7 mouse cellular contexts compared by ENCODE assay signal in genomic region chr8:83773452-83773846, GRCm38 (mm10). TPM values are rescaled to one million over a fixed set of nuclear protein-coding genes. Genes with fewer than 3 reads are reported as not detected.
DNase-seq lines count a peak whose midpoint lies in the region; ATAC-seq and TF ChIP-seq lines count a peak whose summit lies in the region.

No protein-coding gene starts in this region.

- peaks cover 91% of the 10 kb centered on the region for H3K4me1 ChIP-seq in G1E (ENCODE audit: insufficient read depth, low read depth, low read length)
- peaks cover 11% of the 10 kb centered on the region for H3K4me1 ChIP-seq in heart, postnatal 0 days (ENCODE audit: control insufficient read depth, insufficient read depth)
- H3K4me1 ChIP-seq in lung, embryonic 15.5 days: peaks cover 19% of the 10 kb centered on the region

- no peak for TF ChIP-seq EP300 in heart, postnatal 0 days (IDR thresholded peaks at IDR 0.05; ENCODE audit: low read depth)

- H3K27ac ChIP-seq in heart, postnatal 0 days (ENCODE audit: low read depth): no peak overlapping the region
- peak overlapping the region; percentile 54 for H3K27ac ChIP-seq in lung, embryonic 15.5 days

- DNase-seq in CD4-positive, CD25-positive, alpha-beta regulatory T cell, adult 2 months (ENCODE audit: low read depth, low spot score): peak; percentile 66
- DNase-seq in G1E (ENCODE audit: low spot score): no peak
- DNase-seq in heart, postnatal 0 days (ENCODE audit: low spot score): no peak
- no peak for DNase-seq in gastrocnemius, postnatal 25 days
- no peak for DNase-seq in left cerebral cortex, postnatal 14 days (ENCODE audit: low spot score in 2 of 2)
- DNase-seq in retina, postnatal 1 day: no peak

- ATAC-seq in G1E (ENCODE audit: extremely low read depth, insufficient number of reproducible peaks, low FRiP score, poor library complexity, severe bottlenecking): peak; percentile 15; the same call in 1 of the 2 replicates
- ATAC-seq in heart, postnatal 0 days (ENCODE audit: insufficient read depth, low read depth): no peak
- no peak for ATAC-seq in lung, embryonic 15.5 days (ENCODE audit: borderline replicate concordance, extremely low read depth, low FRiP score, low TSS enrichment)

- H3K27me3 ChIP-seq in G1E (ENCODE audit: insufficient read depth, low read length): no peaks in the 10 kb centered on the region
- H3K27me3 ChIP-seq in heart, postnatal 0 days (ENCODE audit: control insufficient read depth, insufficient read depth, low read length): no peaks in the 10 kb centered on the region
- no peaks in the 10 kb centered on the region for H3K27me3 ChIP-seq in lung, embryonic 15.5 days

- no peak for TF ChIP-seq CTCF in G1E (IDR thresholded peaks at IDR 0.05; ENCODE audit: low read depth, low read length)
- TF ChIP-seq CTCF in heart, postnatal 0 days (IDR thresholded peaks at IDR 0.05; ENCODE audit: low read depth): 0 out of 2 replicates have a peak, but pooled peaks have one; percentile 0

- intact Hi-C loops in left cerebral cortex, postnatal 14 days (cut with DNase I): no loop called here

- no peak overlapping the region for H3K9ac ChIP-seq in heart, postnatal 0 days (replicated peaks; ENCODE audit: low read depth, low read length)
- H3K9ac ChIP-seq in lung, embryonic 15.5 days: no peak overlapping the region

- no peaks in the 10 kb centered on the region for H3K9me3 ChIP-seq in G1E (replicated peaks)
- no peaks in the 10 kb centered on the region for H3K9me3 ChIP-seq in heart, postnatal 0 days (replicated peaks; ENCODE audit: control insufficient read depth, low read length)
- no peaks in the 10 kb centered on the region for H3K9me3 ChIP-seq in lung, embryonic 15.5 days

- 20% methylated on average over 6 of the region's 6 CpGs for WGBS in heart, postnatal 0 days
- 25% methylated on average over 6 of the region's 6 CpGs for WGBS in lung, embryonic 15.5 days

- no peaks in the 10 kb centered on the region for H3K36me3 ChIP-seq in G1E (replicated peaks)
- H3K36me3 ChIP-seq in heart, postnatal 0 days (replicated peaks; ENCODE audit: control insufficient read depth, insufficient read depth, low read length): no peaks in the 10 kb centered on the region
- no peaks in the 10 kb centered on the region for H3K36me3 ChIP-seq in lung, embryonic 15.5 days

- H3K4me2 ChIP-seq in heart, postnatal 0 days (ENCODE audit: low read depth, low read length): peak overlapping the region; percentile 70
- peak overlapping the region; percentile 74 for H3K4me2 ChIP-seq in lung, embryonic 15.5 days

- no peak overlapping the region; the same call in 1 of the 2 replicates for H3K4me3 ChIP-seq in G1E (ENCODE audit: low read depth, low read length)
- H3K4me3 ChIP-seq in heart, postnatal 0 days (ENCODE audit: low read depth, low read length): peak overlapping the region; percentile 40
- H3K4me3 ChIP-seq in lung, embryonic 15.5 days: peak overlapping the region; percentile 41

RNA-seq across cellular contexts. Expression of gene Adgre5, which starts 32.3 kb away (rescaled TPM):
- total RNA-seq in G1E (2014; fragmentation: Nextera tagmentation) (223 and 228 TPM in 2 replicates), G1E (2017) (405 and 468 TPM in 2 replicates)
- 69.3 and 92.9 TPM in 2 replicates for polyA plus RNA-seq in G1E (2012)
- 46.4 and 51.2 TPM in 2 replicates for total RNA-seq in heart, postnatal 0 days (2014; rRNA removed; ENCODE audit: low replicate concordance)
- polyA plus RNA-seq in heart, postnatal 0 days (2015; fragmentation: Nextera tagmentation; extraction: Ambion mirVana): 35.3 and 35.8 TPM in 2 replicates
- polyA plus RNA-seq in lung, embryonic 15.5 days (2015; fragmentation: Nextera tagmentation; extraction: Ambion mirVana): 56.7 and 64.0 TPM in 2 replicates
- total RNA-seq in gastrocnemius, postnatal 25 days (2021): 10 to 100 TPM; 21.7 to 26.2 TPM
- 10 to 100 TPM; 11.2 to 11.8 TPM for total RNA-seq in left cerebral cortex, postnatal 14 days (2021)

RNA-seq across cellular contexts. Expression of gene Ddx39, which starts 58.5 kb away (rescaled TPM):
- total RNA-seq in G1E (2014; fragmentation: Nextera tagmentation) (101 and 141 TPM in 2 replicates), G1E (2017) (226 and 266 TPM in 2 replicates)
- 58.0 and 77.5 TPM in 2 replicates for polyA plus RNA-seq in G1E (2012)
- 92.5 and 95.7 TPM in 2 replicates for total RNA-seq in heart, postnatal 0 days (2014; rRNA removed; ENCODE audit: low replicate concordance)
- polyA plus RNA-seq in heart, postnatal 0 days (2015; fragmentation: Nextera tagmentation; extraction: Ambion mirVana): 75.5 and 79.3 TPM in 2 replicates
- 186 and 187 TPM in 2 replicates for polyA plus RNA-seq in lung, embryonic 15.5 days (2015; fragmentation: Nextera tagmentation; extraction: Ambion mirVana)
- total RNA-seq in gastrocnemius, postnatal 25 days (2021): 10 to 100 TPM; 11.2 to 13.2 TPM
- 10 to 100 TPM; 18.4 to 19.7 TPM for total RNA-seq in left cerebral cortex, postnatal 14 days (2021)
